Mouse (Mus musculus) heart, adult 2 months (tissue): Measurements from ENCODE around the gene Slc24a3.

ENCODE experiments used
- CTCF ChIP-seq: fragments of 200-600 bp; IDR thresholded peaks from 2 replicates; pipeline ENCODE4 v1.8.1; 2022; ENCODE audit warnings: antibody characterized with exemption, mild to moderate bottlenecking, moderate library complexity
- EP300 ChIP-seq: fragments of 200-500 bp; IDR thresholded peaks from 2 replicates; pipeline ENCODE4 v1.6.1; 2011; ENCODE audit warnings: low read depth, low read length, control low read depth; ENCODE audit not compliant: insufficient read depth
- POLR2A ChIP-seq: fragments of 200-500 bp; IDR thresholded peaks from 2 replicates; pipeline ENCODE4 v1.6.1; 2011; ENCODE audit warnings: mild to moderate bottlenecking, low read depth, low read length, control low read depth; ENCODE audit not compliant: insufficient read depth

- TF ChIP-seq CTCF = no peak
- TF ChIP-seq POLR2A = no peak
- no peak for TF ChIP-seq EP300
These were observed 332.7 kb downstream of the Slc24a3 start for GRCm38 (mm10) chr2:145500231-145500630.
